Mouse (Mus musculus) hindbrain, embryonic 10.5 days (tissue): ENCODE measurements around the gene Ttc29. TPM values are rescaled to one million over a fixed set of nuclear protein-coding genes. Genes with fewer than 3 reads are reported as not detected.

ENCODE experiments used
- DNase-seq: peaks from one replicate; pipeline ENCODE4 v3.0.0-alpha.2; 2017; ENCODE audit warnings: low spot score
- H3K27ac ChIP-seq: fragments of 300-500 bp; sonication (generic); 2 replicates; pipeline ENCODE4 v1.5.1; 2016; ENCODE audit warnings: mild to moderate bottlenecking, moderate library complexity
- H3K27me3 ChIP-seq: fragments of 300-500 bp; sonication (generic); 2 replicates; pipeline ENCODE4 v1.6.1; 2016; ENCODE audit warnings: mild to moderate bottlenecking; ENCODE audit not compliant: poor library complexity, insufficient read depth, severe bottlenecking
- H3K36me3 ChIP-seq: fragments of 300-500 bp; sonication (generic); 2 replicates; pipeline ENCODE4 v1.6.1; 2016; ENCODE audit warnings: mild to moderate bottlenecking, moderate library complexity
- H3K4me1 ChIP-seq: fragments of 300-500 bp; sonication (generic); replicated peaks from 2 replicates; pipeline ENCODE4 v1.6.1; 2016; ENCODE audit warnings: mild to moderate bottlenecking
- H3K4me3 ChIP-seq: fragments of 300-500 bp; sonication (generic); 2 replicates; pipeline ENCODE4 v1.5.1; 2016; ENCODE audit warnings: mild to moderate bottlenecking, moderate library complexity
- H3K9me3 ChIP-seq: fragments of 300-500 bp; sonication (generic); 2 replicates; pipeline ENCODE4 v1.6.1; 2016; ENCODE audit warnings: mild to moderate bottlenecking, moderate library complexity
- WGBS: fragments of 180-500 bp; shearing (Covaris S2); methylation state at CpG from one replicate; pipeline ENCODE4 v1.1.7; 2016; 5-methylcytosine and 5-hydroxymethylcytosine counted together
- polyA plus RNA-seq: library from polyadenylated mRNA; unstranded; fragments of >200 nt; fragmentation: Nextera tagmentation; extraction: Ambion mirVana; gene quantifications from 2 replicates; pipeline ENCODE4 v1.2.1, GENCODE M21; 2016

Gene Ttc29
- polyA plus RNA-seq, 1 experiment from 2014 or later, result 1.1 TPM

- H3K9me3 ChIP-seq, result no peaks in the 10 kb centered on the region
- no peaks in the 10 kb centered on the region for H3K27me3 ChIP-seq
- peaks cover 20% of the 10 kb centered on the region for H3K4me1 ChIP-seq
- WGBS, result 38% methylated on average over 2 of the region's 2 CpGs
- no peak overlapping the region for H3K4me3 ChIP-seq
- H3K27ac ChIP-seq, result no peak overlapping the region
- peak; percentile 15 for DNase-seq
- H3K36me3 ChIP-seq, result no peaks in the 10 kb centered on the region
Observed at GRCm38 (mm10) chr8:78344006-78344405, 130.9 kb downstream of the Ttc29 start.

DNA sequence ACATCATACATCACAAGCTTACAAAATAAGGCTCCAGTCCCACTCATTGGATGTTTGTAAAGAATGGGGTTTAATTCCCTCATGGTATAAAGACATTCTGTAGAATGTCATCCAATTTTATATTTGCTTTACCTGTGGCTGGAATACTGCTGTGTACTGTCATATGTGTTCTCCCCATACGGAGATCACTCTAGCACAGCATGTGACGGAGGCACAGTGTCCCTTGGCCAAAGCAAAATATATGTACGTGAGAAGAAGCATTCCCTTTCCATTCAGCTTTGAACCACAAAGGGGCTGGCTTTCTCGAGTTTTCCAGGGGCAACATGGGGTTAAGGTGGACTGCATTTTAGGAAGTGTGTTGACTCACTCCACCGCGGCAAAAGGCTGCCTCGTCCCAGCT lies 132.6 kb downstream of the Ttc29 start:
- no peak for DNase-seq
- H3K27me3 ChIP-seq, result no peaks in the 10 kb centered on the region
- 46% methylated on average over 7 of the region's 7 CpGs for WGBS
- H3K4me3 ChIP-seq, result no peak overlapping the region
- H3K9me3 ChIP-seq, result no peaks in the 10 kb centered on the region
- H3K27ac ChIP-seq, result no peak overlapping the region
- H3K36me3 ChIP-seq, result no peaks in the 10 kb centered on the region
- H3K4me1 ChIP-seq, result peaks cover 20% of the 10 kb centered on the region

DNA sequence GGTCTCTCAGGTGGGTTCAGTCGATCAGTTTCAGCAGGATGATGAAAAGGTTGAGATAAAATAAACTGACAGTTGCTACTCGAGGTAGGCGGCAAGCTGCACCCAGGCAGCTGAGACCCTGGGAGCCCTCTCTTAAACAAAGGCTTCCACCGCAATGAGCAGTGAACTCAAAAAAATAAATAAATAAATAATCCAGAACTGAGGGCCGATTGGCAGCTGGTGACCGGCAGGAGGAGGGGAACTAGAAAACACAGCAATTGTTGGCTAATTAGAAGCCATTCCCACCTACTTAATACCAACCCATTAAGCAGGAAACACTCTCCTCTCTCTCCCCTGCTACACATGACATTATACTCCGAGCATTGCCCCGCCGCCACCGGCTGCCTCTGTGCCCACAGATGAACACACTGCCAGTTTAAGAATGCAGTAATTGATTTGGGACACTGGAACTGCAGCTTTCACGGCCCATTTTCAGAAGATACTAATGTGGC lies 133.1 kb downstream of the Ttc29 start:
- Histone ChIP-seq H3K36me3 (no peaks in the 10 kb centered on the region), H3K27me3 (no peaks in the 10 kb centered on the region), H3K4me3 (no peak overlapping the region), H3K4me1 (peaks cover 15% of the 10 kb centered on the region), H3K9me3 (no peaks in the 10 kb centered on the region), H3K27ac (no peak overlapping the region)
- DNase-seq, result peak; percentile 8
- WGBS, result 26% methylated on average over 11 of the region's 11 CpGs

DNA sequence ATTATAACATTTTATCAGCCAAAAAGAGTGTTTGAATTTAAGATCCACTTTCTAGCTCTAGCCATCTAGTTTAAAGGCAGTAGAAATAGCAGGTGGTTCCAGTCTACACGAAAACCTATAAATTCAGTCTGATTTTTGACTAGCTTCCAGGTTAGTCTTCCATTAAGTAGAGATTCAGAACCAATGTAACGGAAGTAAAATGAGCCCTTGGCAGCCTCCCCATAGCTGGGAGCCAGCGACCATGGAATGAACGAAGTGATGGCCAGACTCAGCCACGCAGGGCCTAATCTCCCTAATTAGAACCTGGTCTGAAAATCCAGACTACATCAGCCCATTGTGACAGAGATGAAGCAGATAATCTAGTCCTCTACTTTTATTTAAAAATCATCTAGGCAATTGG lies 140.8 kb downstream of the Ttc29 start:
- no peak for DNase-seq

DNA sequence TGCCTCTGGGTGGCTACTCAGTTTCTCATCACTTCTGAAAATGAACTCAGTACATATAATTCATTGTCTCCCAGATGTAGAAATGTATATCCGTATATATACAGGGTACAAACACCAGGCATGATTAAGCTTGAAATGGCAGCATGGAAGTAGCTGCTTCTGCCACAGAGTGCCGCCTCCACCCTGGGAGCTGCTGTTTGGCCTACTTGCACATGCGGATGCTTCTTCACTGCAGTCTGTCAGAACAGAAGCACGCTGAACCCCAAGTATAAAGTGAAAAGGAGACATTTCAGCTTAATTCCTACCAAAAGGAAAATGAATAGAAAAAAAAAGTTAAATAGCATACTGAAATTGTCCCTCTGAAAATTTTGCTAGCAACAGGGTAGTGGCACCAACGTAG lies 141.7 kb downstream of the Ttc29 start:
- Histone ChIP-seq H3K4me1 (no peaks in the 10 kb centered on the region), H3K4me3 (no peak overlapping the region), H3K9me3 (no peaks in the 10 kb centered on the region), H3K27me3 (no peaks in the 10 kb centered on the region), H3K36me3 (no peaks in the 10 kb centered on the region), H3K27ac (no peak overlapping the region)
- WGBS, result 92% methylated on average over 5 of the region's 5 CpGs
- no peak for DNase-seq

More for the DNA sequence above, 140.8 kb downstream of the Ttc29 start:
- H3K27ac ChIP-seq, result no peak overlapping the region
- H3K9me3 ChIP-seq, result no peaks in the 10 kb centered on the region
- H3K4me3 ChIP-seq, result no peak overlapping the region
- H3K36me3 ChIP-seq, result no peaks in the 10 kb centered on the region
- H3K27me3 ChIP-seq, result no peaks in the 10 kb centered on the region
- WGBS, result 89% methylated on average over 5 of the region's 5 CpGs
- no peaks in the 10 kb centered on the region for H3K4me1 ChIP-seq

GRCm38 (mm10) chr8:78390756-78391155 lies 177.7 kb downstream of the Ttc29 start:
- H3K4me3 ChIP-seq, result no peak overlapping the region
- no peaks in the 10 kb centered on the region for H3K36me3 ChIP-seq
- DNase-seq, result no peak
- H3K4me1 ChIP-seq, result no peaks in the 10 kb centered on the region
- no peaks in the 10 kb centered on the region for H3K9me3 ChIP-seq
- WGBS, result 88% methylated on average over 7 of the region's 7 CpGs
- H3K27me3 ChIP-seq, result no peaks in the 10 kb centered on the region
- no peak overlapping the region for H3K27ac ChIP-seq

DNA sequence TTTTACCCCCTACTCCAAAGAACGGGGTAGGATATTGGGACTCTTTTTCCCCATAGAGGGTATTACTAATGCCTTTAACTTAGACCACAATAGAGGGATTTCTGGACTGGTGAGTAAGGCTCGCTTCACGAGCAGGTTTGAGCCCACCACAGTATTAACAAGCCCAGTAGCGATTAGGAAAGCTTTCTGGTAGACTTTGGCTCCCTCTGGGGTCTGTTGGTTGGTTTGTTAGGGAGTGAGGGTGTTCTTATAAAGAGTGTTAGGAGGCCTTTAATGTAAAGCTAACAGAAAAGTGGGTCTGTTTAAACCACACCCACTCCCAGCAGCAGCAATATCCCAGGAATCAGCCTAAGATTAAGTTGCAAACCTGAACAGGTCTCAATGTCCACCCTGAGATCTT lies 206.2 kb downstream of the Ttc29 start:
- no peaks in the 10 kb centered on the region for H3K36me3 ChIP-seq
- H3K27me3 ChIP-seq, result peaks cover 61% of the 10 kb centered on the region
- peaks cover 16% of the 10 kb centered on the region for H3K4me1 ChIP-seq
- 0 out of 2 replicates have a peak overlapping the region, but pooled peaks have one; percentile 56 for H3K4me3 ChIP-seq
- H3K27ac ChIP-seq, result no peak overlapping the region
- DNase-seq, result no peak
- no peaks in the 10 kb centered on the region for H3K9me3 ChIP-seq
- WGBS, result 28% methylated on average over 4 of the region's 4 CpGs

GRCm38 (mm10) chr8:78420101-78420503 lies 207.0 kb downstream of the Ttc29 start:
- peaks cover 70% of the 10 kb centered on the region for H3K27me3 ChIP-seq

GRCm38 (mm10) chr8:78423937-78424336 lies 210.8 kb downstream of the Ttc29 start:
- Histone ChIP-seq H3K27me3 (peaks cover 99% of the 10 kb centered on the region), H3K36me3 (no peaks in the 10 kb centered on the region), H3K9me3 (no peaks in the 10 kb centered on the region), H3K4me3 (no peak overlapping the region), H3K4me1 (peaks cover 29% of the 10 kb centered on the region), H3K27ac (no peak overlapping the region)
- DNase-seq, result no peak
- WGBS, result 0% methylated on average over 1 of the region's 1 CpGs

More at GRCm38 (mm10) chr8:78420101-78420503, 207.0 kb downstream of the Ttc29 start:
- H3K36me3 ChIP-seq, result no peaks in the 10 kb centered on the region
- no peaks in the 10 kb centered on the region for H3K9me3 ChIP-seq
- under 1% methylated on average over 19 of the region's 19 CpGs for WGBS
- peak; percentile 52 for DNase-seq
- peak overlapping the region; percentile 56 for H3K4me3 ChIP-seq
- H3K27ac ChIP-seq, result peak overlapping the region; percentile 79
- peaks cover 16% of the 10 kb centered on the region for H3K4me1 ChIP-seq

- DNase-seq, result peak; percentile 35
- H3K36me3 ChIP-seq, result no peaks in the 10 kb centered on the region
- peaks cover 13% of the 10 kb centered on the region for H3K4me1 ChIP-seq
- peak overlapping the region; percentile 35 for H3K4me3 ChIP-seq
- 1% methylated on average over 10 of the region's 10 CpGs for WGBS
- H3K9me3 ChIP-seq, result no peaks in the 10 kb centered on the region
- peaks cover 100% of the 10 kb centered on the region for H3K27me3 ChIP-seq
- peak overlapping the region; percentile 17; the same call in 1 of the 2 replicates for H3K27ac ChIP-seq
Observed at GRCm38 (mm10) chr8:78426455-78426854, 213.4 kb downstream of the Ttc29 start.

GRCm38 (mm10) chr8:78426875-78427768 lies 214.0 kb downstream of the Ttc29 start:
- peak; percentile 37 for DNase-seq
- peak overlapping the region; percentile 17 for H3K27ac ChIP-seq
- H3K9me3 ChIP-seq, result no peaks in the 10 kb centered on the region
- H3K36me3 ChIP-seq, result no peaks in the 10 kb centered on the region
- H3K4me1 ChIP-seq, result peaks cover 13% of the 10 kb centered on the region
- WGBS, result under 1% methylated on average over 32 of the region's 32 CpGs
- peak overlapping the region; percentile 35 for H3K4me3 ChIP-seq
- H3K27me3 ChIP-seq, result peaks cover 100% of the 10 kb centered on the region

DNA sequence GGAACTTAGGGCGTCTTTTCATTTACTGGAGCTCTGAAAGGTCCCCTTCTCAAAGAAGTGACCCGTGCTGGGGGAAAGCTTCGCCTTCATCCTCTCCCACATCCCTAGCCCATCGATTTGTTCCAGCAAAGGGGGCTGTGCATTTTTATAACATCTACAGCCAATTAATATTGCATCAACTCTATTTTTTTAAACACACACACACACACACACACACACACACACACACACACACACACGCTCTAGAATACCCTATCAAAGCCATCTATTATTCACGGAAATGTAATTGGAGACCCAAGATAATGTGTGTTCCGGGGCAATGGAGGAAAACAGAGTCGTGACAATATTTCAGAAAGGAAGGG lies 214.7 kb downstream of the Ttc29 start:
- Histone ChIP-seq H3K36me3 (no peaks in the 10 kb centered on the region), H3K9me3 (no peaks in the 10 kb centered on the region), H3K4me1 (peaks cover 13% of the 10 kb centered on the region), H3K27me3 (peaks cover 100% of the 10 kb centered on the region), H3K27ac (peak overlapping the region; percentile 16; the same call in 1 of the 2 replicates), H3K4me3 (peak overlapping the region; percentile 35)
- no peak for DNase-seq
- 2% methylated on average over 8 of the region's 8 CpGs for WGBS

- no peak for DNase-seq
- Histone ChIP-seq H3K27ac (no peak overlapping the region), H3K27me3 (peaks cover 100% of the 10 kb centered on the region), H3K9me3 (no peaks in the 10 kb centered on the region), H3K4me1 (peaks cover 13% of the 10 kb centered on the region), H3K36me3 (no peaks in the 10 kb centered on the region), H3K4me3 (no peak overlapping the region)
- 5% methylated on average over 11 of the region's 11 CpGs for WGBS
Observed at GRCm38 (mm10) chr8:78428148-78428547, 215.1 kb downstream of the Ttc29 start.
